Mouse (Mus musculus) small intestine, adult 2 months (tissue): ENCODE results near the gene Acadvl.

Source experiments
- CTCF ChIP-seq: fragments of 200-500 bp; IDR thresholded peaks from 2 replicates; pipeline ENCODE4 v1.5.1; 2012; ENCODE audit warnings: low read depth, mild to moderate bottlenecking, control low read depth, inconsistent platforms, low read length, moderate library complexity, mixed read lengths; ENCODE audit not compliant: insufficient replicate concordance, insufficient read length; ENCODE audit errors: extremely low read depth
- POLR2A ChIP-seq: fragments of 200-500 bp; IDR thresholded peaks from 2 replicates; pipeline ENCODE4 v1.6.1; 2012; ENCODE audit warnings: low read depth, mild to moderate bottlenecking, control low read depth, inconsistent platforms, low read length, moderate library complexity

DNA sequence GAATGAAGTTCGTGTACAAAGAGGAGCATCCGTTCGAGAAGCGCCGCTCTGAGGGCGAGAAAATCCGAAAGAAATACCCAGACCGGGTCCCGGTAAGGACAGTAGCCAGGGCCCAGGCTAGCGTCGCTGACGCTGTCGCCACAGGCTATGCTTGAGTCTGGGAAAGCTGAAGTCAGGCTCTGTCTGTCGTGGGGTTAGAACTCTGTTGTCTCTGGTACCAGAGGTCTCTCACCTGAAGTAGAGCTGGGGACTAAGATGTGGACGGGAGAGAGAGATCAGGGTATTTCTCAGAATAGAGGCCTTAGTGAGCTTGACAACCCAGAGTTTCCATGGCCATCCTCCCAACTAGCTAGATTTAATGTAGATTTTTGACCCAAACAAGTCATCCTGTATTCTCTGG, 23.5 kb downstream of the Acadvl start:
- TF ChIP-seq CTCF (no peak), POLR2A (no peak)
